Mouse (Mus musculus) myocyte (in vitro differentiated cells): ENCODE measurements around the gene Kcnk6.
"Not testable (repeated sequence)": the region's sequence is repeated elsewhere in the genome, so short reads cannot be mapped to it uniquely, and the experiment has no call there.

ENCODE experiments used
- POLR2A ChIP-seq: IDR thresholded peaks from one replicate; pipeline ENCODE4 v1.6.1; 2011; ENCODE audit warnings: low read depth, mild to moderate bottlenecking, control low read depth, moderate library complexity; ENCODE audit not compliant: insufficient read length
- REST ChIP-seq: IDR thresholded peaks from one replicate; pipeline ENCODE4 v1.6.1; 2011; ENCODE audit warnings: mild to moderate bottlenecking, control low read depth, moderate library complexity; ENCODE audit not compliant: insufficient read depth, insufficient read length
- USF1 ChIP-seq: IDR thresholded peaks from one replicate; pipeline ENCODE4 v1.6.1; 2011; ENCODE audit warnings: low read depth, mild to moderate bottlenecking, control low read depth, moderate library complexity

DNA sequence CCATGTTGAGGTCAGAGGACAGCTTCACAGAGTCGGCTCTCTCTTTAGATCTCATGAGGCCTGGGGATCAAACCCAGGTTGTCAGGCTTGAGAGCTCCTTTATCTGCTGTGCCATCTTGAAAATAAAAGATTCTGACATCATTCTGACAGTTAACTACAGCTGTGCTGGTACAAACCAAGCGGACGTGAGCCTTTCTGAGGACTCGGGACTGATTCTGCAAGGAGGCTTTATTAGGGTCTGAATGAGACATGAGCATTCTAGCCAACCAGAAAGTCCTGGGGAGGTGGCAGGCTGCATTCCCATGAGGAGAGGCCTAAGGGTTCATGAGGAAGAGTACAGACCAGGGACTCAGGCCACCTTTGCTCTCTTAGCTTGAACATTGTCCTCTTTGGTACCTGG is 51.0 kb downstream of the Kcnk6 start:
- TF ChIP-seq POLR2A, REST, USF1: not testable (repeated sequence)
